Mouse (Mus musculus) lung, postnatal 36 days (tissue): ENCODE results near the gene Zfp212.
"Not testable (repeated sequence)": the region's sequence is repeated elsewhere in the genome, so short reads cannot be mapped to it uniquely, and the experiment has no call there.

ENCODE experiments used
- DNase-seq: peaks from one replicate; pipeline ENCODE4 v3.0.0; 2022; ENCODE audit warnings: mixed read lengths

Gene Zfp212

DNA sequence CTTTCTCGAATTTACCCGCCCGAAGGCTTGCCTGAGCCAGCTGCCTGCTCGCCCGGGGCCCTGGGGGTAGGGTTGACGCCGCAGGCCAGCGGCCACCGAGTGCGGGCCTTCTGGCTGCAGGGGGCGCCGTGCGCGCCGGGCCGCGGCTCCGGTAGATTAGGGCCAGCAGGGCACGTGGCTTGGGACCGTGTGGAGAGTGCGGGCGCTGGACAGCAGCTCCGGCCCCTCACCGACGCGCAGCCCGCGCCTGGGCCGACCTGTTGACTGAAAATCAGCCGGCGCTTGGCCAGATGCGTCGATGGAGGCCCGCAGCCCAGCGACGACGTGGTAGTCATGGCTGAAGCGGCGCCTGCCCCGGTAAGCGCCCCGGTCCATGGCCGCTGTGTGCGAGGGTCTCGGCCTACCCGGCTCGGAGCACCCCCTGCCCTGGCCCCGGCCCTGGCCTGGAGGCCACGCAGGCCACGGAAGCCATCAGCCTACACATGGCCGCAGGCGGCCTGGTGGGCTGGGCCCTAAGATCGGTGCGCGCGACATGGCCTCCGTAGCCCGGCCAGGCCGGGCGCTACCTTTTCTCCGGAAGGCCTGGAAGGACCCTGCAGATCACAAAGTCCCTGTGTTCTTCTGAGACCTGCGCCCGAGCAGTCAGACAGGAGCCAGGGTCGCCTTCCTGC lies 22.9 kb downstream of the Zfp212 start:
- peak; percentile 74 for DNase-seq

DNA sequence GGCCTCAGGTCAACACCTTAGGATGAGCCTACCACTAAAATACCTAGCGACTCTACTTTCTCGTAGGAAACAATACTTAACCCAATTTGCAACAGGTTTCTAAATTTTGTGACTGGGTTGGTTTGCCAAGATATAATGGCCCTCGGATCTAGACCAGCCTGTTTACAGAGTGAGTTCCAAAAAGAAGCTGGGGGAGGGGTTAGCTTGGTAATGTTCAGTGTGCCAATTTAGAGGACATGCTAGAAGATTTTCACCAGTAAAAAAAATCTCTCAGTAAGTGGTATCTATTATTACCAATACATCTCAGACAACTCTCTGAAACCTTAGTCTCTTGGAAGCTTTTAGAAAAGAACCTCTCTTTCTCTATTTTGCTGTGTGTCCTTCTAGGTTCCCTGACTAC lies 23.4 kb downstream of the Zfp212 start:
- DNase-seq, result no peak

DNA sequence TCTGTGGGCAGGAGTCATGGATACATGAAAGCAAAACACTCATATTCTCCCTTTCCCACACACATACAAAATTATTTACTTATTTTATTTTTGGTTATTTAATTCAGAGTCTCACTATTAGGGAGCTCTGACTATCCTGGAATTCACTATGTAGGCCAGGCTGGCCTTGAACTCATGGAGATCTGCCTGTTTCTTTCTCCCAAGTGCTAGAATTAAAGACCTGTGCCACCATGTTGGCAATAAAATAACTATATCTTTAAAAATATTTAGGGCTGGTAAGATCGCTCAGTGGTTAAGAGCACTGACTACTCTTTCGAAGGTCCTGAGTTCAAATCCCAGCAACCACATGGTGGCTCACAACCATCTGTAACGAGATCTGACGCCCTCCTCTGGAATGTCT lies 27.1 kb downstream of the Zfp212 start:
- DNase-seq, result no peak

DNA sequence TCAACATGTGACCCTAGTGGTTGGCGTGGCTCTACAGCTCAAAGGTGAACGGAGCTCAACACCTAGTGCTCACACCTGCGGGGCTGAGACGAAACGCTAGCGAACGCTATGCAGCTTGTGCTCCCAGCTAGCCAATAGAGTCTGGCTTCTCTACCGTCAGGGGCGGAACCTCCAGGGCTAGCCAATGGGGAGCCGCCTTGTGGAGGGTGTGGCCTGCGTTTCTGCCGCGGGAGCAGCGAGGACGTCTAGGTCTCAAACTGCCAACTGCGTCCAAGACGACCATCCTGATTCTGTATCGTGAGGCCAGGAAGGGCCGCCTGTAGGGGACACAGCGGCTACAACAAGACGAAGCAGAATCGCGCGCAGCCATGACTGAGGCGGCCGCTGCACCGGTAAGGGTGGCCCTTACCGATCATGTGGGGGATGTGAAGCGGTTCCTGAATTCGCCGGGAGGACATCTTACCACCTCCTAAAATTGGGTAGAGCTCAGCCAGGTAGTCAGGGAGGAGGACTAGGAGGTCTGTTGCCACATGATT lies 33.0 kb downstream of the Zfp212 start, which contains the start of gene Zfp956:
Gene Zfp956 (plus strand): TSS at position 200 of the 536 bp plus-strand sequence.
- DNase-seq, result peak; percentile 97

DNA sequence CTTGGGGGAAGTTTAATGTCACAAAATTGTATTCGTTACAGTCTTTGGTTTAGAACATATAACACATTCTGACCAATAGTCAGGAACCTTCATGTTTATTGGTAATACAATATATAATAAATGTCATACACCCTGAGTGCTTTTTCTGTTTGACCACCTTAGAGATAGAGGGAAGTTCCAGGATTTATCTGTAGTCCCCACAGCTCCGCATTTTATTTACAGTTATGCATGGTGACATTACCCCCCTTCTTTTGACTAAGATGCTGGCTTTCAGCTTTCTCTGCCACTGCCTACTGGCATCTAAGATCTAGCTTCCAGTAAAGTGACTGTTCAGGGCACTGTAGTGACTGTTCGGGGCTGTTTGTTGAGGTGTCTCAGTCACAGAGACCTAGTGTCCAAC lies 34.1 kb downstream of the Zfp212 start:
- DNase-seq, result no peak

DNA sequence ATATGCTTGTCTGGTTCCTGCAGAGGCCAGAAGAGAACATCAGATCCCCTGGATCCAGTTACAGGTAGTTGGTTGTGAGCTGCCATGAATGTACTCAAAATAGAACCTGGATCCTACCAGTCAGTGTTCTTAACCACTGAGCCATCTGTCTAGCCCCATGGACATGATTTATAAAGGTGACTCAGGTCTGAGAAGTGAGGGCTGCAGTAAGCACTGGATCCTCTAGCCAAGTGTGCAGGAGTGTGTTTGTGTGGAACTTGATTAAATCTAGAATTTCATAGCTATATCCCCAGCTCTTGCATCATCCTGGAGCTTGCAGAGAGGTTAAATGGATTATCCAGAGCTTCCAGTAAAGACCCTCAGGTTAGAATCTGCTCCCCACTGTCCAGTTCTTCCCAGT lies 37.5 kb downstream of the Zfp212 start:
- DNase-seq, result no peak

DNA sequence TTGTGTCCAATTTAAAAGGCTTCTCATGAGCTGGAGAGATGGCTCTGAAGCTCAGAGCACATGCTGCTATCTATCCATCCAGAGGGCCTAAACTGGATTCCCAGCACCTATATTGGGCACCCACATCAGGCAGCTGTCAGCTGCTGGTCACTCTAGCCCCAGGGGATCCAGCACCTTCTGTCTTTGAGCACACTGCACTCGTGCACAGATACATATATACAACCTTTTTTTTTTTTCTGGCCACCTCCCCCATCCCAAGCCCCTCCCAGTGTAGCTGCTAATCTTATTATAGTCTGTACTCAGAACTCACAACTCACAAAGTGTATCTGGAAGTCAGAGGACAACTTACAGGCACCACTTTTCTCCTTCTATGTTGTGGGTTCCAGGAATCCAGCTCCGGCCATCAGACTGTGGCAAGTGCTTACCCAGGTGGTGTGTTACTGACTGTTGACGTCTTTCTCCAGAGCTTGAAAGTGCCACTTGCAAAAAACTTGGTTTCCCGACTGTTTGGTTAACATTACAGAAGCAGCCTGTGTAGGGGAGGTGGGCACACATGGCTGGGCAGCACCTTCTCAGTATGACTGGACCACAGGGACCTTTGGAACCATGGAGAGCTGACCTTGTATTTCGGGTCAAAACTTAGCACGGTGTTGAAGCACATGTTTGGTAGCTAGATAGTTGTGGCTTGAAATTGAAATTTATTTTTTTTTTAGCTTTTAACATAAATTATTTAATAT lies 40.6 kb downstream of the Zfp212 start:
- no peak for DNase-seq

DNA sequence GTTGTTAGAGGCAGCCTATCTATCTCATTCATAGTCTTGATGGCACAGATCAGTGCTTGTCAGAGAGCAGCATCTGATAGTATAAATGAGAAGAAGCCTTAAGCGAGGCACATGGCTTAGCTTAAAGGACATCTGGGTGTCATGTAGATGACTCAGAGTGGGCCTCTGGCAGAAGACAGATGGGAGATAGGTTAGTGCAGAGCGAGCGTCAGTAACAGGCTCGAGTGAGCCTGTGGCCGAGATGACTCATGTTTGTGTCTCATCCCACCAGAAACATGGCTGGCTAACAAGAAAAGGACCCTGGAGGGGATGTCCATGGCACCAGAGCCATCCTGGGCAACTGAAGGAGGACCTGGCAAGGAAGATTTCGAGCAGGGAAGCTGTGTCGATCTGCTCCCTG lies 42.8 kb downstream of the Zfp212 start:
- no peak for DNase-seq

DNA sequence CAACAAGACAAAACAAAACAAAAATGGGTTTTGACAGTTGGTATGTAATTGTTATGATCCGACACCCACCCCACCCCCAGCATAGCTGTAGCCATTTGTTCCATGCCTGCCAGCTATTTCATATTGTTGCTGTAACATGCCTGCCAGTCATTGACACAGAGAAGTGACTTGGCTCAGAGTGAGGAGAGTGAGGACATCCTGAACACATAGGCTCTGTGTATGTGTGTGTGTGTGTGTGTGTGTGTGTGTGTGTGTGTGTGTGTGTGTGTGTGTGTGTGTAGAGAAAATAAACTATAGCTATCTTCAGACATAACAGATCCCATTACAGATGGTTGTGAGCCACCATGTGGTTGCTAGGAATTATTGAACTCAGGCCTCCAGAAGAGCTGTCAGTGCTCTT lies 47.9 kb downstream of the Zfp212 start:
- not testable (repeated sequence) for DNase-seq

DNA sequence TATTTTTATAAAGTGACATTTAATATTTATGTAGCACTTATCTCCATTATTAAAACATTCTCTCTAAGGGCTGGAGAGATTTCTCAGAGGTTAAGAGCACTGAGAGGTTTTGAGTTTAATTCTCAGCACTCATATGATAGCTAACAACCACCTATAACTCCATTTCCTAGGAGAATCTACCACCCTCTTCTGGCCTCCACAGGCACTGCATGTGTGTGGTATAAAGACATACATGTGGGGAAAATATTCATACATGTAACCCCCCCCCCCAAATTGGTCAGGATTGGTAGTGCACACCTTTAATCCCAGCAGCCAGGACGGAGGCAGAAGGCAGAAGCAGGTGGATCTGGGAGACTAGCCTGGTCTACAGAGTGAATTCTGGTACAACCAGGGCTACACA lies 54.3 kb downstream of the Zfp212 start:
- DNase-seq, result peak; percentile 23

DNA sequence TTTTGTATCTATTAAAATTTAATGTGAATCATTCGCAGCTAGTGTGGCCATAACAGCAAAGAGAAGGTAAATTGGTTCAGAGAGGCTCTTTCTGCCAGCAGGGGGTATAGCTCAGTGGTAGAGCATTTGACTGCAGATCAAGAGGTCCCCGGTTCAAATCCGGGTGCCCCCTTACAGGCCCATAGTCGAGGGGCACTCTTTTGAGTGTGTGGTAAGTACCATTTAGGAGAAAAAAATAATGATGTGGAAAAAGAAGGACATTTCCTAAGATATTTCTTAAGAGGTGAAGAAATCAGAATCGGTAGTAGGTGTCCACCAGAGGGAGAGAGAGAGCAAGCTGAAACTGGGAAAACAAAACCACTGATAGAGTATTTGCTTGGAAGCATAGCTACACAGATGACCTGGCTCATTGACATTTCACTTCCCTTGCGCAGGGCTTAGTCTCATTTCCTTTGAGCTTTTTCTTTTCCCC lies 58.7 kb downstream of the Zfp212 start:
- peak; percentile 92 for DNase-seq
